Mouse (Mus musculus) lung, postnatal 25 days (tissue): ENCODE results near the gene Tmbim6.
"Not testable (repeated sequence)": the region's sequence is repeated elsewhere in the genome, so short reads cannot be mapped to it uniquely, and the experiment has no call there.

ENCODE experiments used
- DNase-seq: peaks from one replicate; pipeline ENCODE4 v3.0.0; 2022; ENCODE audit warnings: low spot score

Tmbim6 gene

GRCm38 (mm10) chr15:99384071-99384470 is 8.6 kb upstream of the Tmbim6 start:
- no peak for DNase-seq

DNA sequence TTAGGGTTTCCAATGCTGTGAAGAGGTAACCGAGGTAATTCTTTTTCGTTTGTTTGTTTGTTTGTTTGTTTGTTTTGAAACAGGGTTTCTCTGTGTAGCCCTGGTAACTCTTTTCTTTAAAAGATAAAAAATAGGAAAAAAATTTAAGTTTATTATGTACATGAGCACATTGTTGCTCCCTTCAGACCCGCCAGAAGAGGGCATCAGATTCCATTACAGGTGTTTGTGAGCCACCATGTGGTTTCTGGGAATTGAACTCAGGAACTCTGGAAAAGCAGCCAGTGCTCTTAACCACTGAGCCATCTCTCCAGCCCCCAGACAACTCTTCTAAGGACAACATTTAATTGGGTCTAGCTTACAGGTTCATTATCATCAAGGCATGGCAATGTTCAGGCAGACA is 6.6 kb upstream of the Tmbim6 start:
- DNase-seq: not testable (repeated sequence)

GRCm38 (mm10) chr15:99386796-99387195 is 5.9 kb upstream of the Tmbim6 start:
- DNase-seq: no peak

GRCm38 (mm10) chr15:99387976-99388375 is 4.7 kb upstream of the Tmbim6 start:
- no peak for DNase-seq

GRCm38 (mm10) chr15:99390472-99391401 is 1.9 kb upstream of the Tmbim6 start:
- no peak for DNase-seq

DNA sequence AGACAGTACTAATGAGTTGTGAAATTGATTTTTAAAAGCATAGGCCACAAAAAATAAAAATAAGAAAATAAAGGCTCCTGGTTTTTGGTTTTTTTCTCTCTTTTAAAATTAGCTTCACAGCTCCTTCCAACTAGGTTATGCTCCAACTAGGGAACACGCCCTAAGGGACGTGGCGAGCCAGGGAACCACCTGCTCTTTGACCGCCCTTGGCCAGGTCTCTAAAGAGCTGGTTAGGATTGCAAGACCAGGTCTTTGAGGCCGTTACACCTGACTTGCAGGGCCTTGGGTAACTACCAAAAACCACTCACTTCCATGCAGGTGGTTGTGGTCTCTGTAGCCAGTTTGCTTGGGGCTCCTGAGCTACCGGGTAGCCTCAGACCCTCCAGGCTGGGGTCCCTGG is 707 bp upstream of the Tmbim6 start:
- DNase-seq: no peak

- DNase-seq: peak; percentile 89
Measured at GRCm38 (mm10) chr15:99393386-99394252, 937 bp downstream of the Tmbim6 start.

DNA sequence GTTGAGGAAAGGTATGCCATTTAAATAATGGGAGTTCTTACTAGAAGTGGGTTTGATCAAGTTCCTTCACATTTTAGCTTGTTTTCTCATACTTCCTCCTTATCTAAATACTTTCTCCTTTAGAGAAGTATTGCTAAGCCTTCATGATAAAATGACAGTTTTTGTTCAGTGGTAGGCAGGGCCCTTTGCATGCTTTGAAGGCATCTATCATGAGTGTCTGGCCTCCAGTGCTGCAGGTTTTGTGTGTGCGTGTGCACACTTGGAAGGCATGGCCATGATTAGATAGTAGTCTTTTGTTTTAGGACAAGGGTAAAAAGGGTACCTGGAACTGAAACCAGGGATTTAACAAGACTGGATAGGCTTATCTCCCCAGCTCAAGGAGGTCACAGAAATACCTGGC is 3.8 kb downstream of the Tmbim6 start:
- no peak for DNase-seq

- DNase-seq: no peak
Measured at GRCm38 (mm10) chr15:99396875-99397274, 4.2 kb downstream of the Tmbim6 start.

GRCm38 (mm10) chr15:99397622-99398021 is 4.9 kb downstream of the Tmbim6 start:
- DNase-seq: no peak

- no peak for DNase-seq
Measured at GRCm38 (mm10) chr15:99399503-99400245, 7.0 kb downstream of the Tmbim6 start.

DNA sequence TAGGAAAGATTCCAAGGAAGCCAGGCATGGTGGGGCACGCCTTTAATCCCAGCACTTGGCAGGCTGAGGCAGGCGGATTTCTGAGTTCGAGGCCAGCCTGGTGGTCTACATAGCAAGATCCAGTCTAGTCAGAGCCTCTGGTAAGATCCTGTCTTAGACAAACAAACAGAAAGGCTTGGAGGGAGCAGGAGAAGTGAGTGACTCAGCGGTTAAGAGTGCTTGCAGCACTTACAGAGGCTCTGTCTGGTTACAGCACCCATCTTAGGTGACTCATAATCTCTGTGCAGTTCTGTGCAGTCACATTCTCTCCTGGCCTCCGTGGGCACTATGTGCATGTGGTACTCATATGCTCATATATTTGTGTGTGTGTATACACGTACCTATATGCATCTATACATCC is 7.9 kb downstream of the Tmbim6 start:
- peak; percentile 63 for DNase-seq

GRCm38 (mm10) chr15:99403159-99403889 is 10.6 kb downstream of the Tmbim6 start:
- DNase-seq: no peak

GRCm38 (mm10) chr15:99405150-99405549 is 12.5 kb downstream of the Tmbim6 start:
- DNase-seq: peak; percentile 65

GRCm38 (mm10) chr15:99406986-99407570 is 14.4 kb downstream of the Tmbim6 start:
- no peak for DNase-seq

DNA sequence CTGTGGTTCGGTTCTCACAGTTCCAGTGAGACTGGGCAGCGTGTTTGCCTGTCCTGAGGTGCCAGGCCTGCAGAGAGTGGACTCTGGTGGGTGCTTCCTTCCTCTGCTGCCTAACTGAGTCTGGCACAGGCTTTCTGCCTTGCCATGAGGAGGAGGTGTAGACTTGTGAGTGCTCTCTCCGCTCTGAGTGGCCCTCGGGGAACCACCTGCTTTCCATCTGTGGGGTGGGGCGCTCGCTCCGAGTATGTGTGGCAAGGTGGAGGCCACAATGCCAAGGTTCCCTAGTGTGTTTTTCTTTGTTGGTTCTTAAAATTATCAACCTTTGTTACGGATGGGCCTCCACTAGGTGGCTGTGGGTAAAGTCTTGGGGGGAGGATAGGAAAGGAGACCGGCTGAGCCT is 16.2 kb downstream of the Tmbim6 start:
- peak; percentile 46 for DNase-seq

GRCm38 (mm10) chr15:99411747-99412146 is 19.1 kb downstream of the Tmbim6 start:
- DNase-seq: no peak

DNA sequence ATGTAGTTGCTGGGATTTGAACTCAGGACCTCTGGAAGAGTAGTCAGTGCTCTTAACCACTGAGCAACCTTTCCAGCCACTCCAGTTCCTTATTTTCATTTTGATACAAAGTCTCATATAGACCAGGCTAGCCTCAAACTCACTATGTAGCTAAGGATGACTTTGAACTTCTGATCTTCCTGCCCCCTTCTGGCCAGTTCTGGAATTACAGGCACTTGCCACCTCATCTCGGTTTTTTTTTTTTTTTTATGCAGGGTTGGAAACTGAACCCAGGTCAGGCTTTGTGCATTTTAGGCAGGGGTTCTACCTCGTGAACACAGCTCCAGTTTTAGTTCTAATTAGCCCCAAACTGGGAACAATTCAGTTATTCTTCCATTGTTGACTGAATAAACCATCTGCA is 23.1 kb downstream of the Tmbim6 start:
- peak; percentile 52 for DNase-seq

DNA sequence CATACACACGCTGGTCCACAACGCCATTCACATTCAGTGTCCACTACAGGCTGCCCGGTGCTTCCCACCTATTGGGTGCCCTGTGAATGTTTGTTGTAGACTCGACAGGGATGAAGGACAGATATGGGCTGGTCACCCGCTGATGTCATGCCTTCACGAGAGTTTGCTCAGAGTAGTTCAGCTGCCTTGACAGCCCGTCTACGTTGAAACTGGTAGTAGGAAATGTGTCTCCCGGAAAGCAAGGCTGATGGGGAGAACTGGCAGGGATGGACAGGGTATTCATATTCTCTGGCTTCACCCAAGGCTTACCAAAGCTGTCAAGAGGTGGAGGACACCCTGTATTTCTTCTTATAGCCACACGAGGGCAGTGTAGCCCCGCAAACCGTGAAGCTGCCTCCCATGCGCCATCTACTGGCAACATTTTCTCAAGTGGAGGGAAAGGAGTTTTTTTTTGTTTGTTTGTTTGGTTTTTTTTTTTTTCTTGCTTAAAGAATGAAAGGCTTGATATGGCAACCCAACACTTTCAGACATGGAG is 23.7 kb downstream of the Tmbim6 start:
- DNase-seq: peak; percentile 87

DNA sequence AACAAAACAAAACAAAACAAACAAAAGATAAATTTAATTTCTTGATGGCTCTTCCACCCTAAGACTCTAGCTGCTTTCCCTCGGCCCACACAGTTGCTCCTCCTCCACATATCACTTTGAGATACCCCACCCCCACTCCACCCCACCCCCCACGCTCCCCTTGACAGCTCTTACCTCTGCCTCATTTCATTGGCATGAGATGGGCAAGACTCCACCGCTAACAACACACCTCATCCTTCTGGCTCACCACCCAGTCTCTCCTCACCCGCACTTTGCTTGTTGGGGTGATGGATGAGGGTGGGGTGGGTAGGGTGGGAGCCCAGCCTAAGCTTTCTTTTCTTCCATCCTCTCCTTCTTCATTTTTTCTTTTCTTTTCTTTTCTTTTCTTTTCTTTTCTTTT is 24.3 kb downstream of the Tmbim6 start:
- no peak for DNase-seq
